Comparison of ENCODE assay signal across 13 mouse cellular contexts in the genomic region with DNA sequence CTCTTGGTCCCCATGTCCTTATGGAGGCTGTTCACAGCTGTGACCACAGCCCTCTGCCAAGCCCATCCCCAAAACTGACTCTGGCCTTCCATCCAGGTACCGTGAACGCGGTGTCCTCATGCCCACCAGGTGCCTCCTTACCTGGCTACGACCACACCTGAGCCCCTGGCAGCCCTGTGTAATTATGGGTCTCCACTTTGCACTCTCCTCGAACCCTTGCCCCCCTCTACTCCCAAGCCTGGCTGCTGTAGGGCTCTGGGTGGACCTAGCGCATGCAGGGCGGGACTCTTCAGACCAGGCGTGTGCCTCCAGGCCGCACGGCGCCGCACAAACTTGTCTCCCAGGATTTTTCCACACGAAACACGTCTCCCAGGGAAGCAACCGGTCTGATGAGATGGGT. TPM values are rescaled to one million over a fixed set of nuclear protein-coding genes. Genes with fewer than 3 reads are reported as not detected.
DNase-seq lines count a peak whose midpoint lies in the region; ATAC-seq and TF ChIP-seq lines count a peak whose summit lies in the region.
"Had no signal": no experiment of that assay in that cellular context is flagged by ENCODE, and none has a peak within 500 bp of the region (broad histone marks: within the 10 kb centered on the region; RNA-seq: fewer than 3 reads in every experiment).

TSS of gene Pkp3 (plus strand) at position 378 of the 400 bp plus-strand sequence.

- ATAC-seq in lung, embryonic 16.5 days (ENCODE audit: low read depth): no peak
- no peak for ATAC-seq in intestine, embryonic 15.5 days
- ATAC-seq in stomach, embryonic 14.5 days (ENCODE audit: insufficient number of reproducible peaks, insufficient read depth, low FRiP score, low read depth): no peak
- ATAC-seq in megakaryocyte, adult 5-6 weeks (ENCODE audit: poor library complexity, severe bottlenecking): no peak
- ATAC-seq: forebrain, embryonic 15.5 days had no signal

- no peaks in the 10 kb centered on the region for H3K27me3 ChIP-seq in lung, embryonic 16.5 days (ENCODE audit: control insufficient read depth, insufficient read depth, low read depth, low read length)
- no peaks in the 10 kb centered on the region for H3K27me3 ChIP-seq in intestine, embryonic 15.5 days (replicated peaks)
- H3K27me3 ChIP-seq in stomach, embryonic 14.5 days (ENCODE audit: control insufficient read depth, insufficient read depth, low read length): no peaks in the 10 kb centered on the region
- H3K27me3 ChIP-seq: forebrain, embryonic 15.5 days had no signal

- no peak within 1 kb of the TSS for H3K4me2 ChIP-seq in lung, embryonic 16.5 days (ENCODE audit: low read depth, low read length)
- no peak within 1 kb of the TSS for H3K4me2 ChIP-seq in intestine, embryonic 15.5 days (replicated peaks)
- H3K4me2 ChIP-seq in stomach, embryonic 14.5 days (replicated peaks; ENCODE audit: low read depth, low read length): no peak within 1 kb of the TSS
- H3K4me2 ChIP-seq: forebrain, embryonic 15.5 days had no signal

- 85% methylated on average over 15 of the region's 15 CpGs for WGBS in lung, embryonic 16.5 days
- WGBS in bone marrow, adult 2 months: 90% methylated on average over 15 of the region's 15 CpGs
- WGBS in intestine, embryonic 15.5 days: 90% methylated on average over 15 of the region's 15 CpGs
- WGBS in stomach, embryonic 14.5 days: 89% methylated on average over 15 of the region's 15 CpGs

- no peak for DNase-seq in lung, postnatal 36 days
- no peak for DNase-seq in testis, postnatal 14 days (ENCODE audit: low spot score)
- DNase-seq: cerebellum, adult 8-10 months; gastrocnemius, postnatal 25 days; heart, postnatal 14 days had no signal

- H3K9ac ChIP-seq in lung, embryonic 16.5 days (ENCODE audit: low read length): no peak within 1 kb of the TSS
- H3K9ac ChIP-seq in intestine, embryonic 15.5 days: no peak within 1 kb of the TSS
- no peak within 1 kb of the TSS for H3K9ac ChIP-seq in stomach, embryonic 14.5 days (replicated peaks; ENCODE audit: low read depth, low read length)
- H3K9ac ChIP-seq: forebrain, embryonic 15.5 days had no signal

- H3K36me3 ChIP-seq in lung, embryonic 16.5 days (ENCODE audit: control insufficient read depth, insufficient read depth, low read length): no peaks in the 10 kb centered on the region
- H3K36me3 ChIP-seq in intestine, embryonic 15.5 days: no peaks in the 10 kb centered on the region
- H3K36me3 ChIP-seq in stomach, embryonic 14.5 days (ENCODE audit: control insufficient read depth, insufficient read depth, low read length): no peaks in the 10 kb centered on the region
- H3K36me3 ChIP-seq: forebrain, embryonic 15.5 days had no signal

- no peak within 1 kb of the TSS for H3K4me3 ChIP-seq in lung, embryonic 16.5 days (ENCODE audit: low read length)
- H3K4me3 ChIP-seq in bone marrow, adult 2 months (replicated peaks; ENCODE audit: control insufficient read depth, low read depth, low read length): no peak within 1 kb of the TSS
- no peak within 1 kb of the TSS for H3K4me3 ChIP-seq in intestine, embryonic 15.5 days (replicated peaks)
- H3K4me3 ChIP-seq in stomach, embryonic 14.5 days (ENCODE audit: low read depth, low read length): no peak within 1 kb of the TSS
- H3K4me3 ChIP-seq: forebrain, embryonic 15.5 days; layer of hippocampus, adult 2 months had no signal

- H3K9me3 ChIP-seq in lung, embryonic 16.5 days (ENCODE audit: control insufficient read depth, low read length): no peaks in the 10 kb centered on the region
- no peaks in the 10 kb centered on the region for H3K9me3 ChIP-seq in intestine, embryonic 15.5 days
- no peaks in the 10 kb centered on the region for H3K9me3 ChIP-seq in stomach, embryonic 14.5 days (ENCODE audit: control insufficient read depth, low read depth, low read length)
- H3K9me3 ChIP-seq: forebrain, embryonic 15.5 days had no signal

- H3K4me1 ChIP-seq in lung, embryonic 16.5 days (replicated peaks; ENCODE audit: control insufficient read depth, insufficient read depth, low read length): peaks cover 3% of the 10 kb centered on the region; the same call in 1 of the 2 replicates
- no peaks in the 10 kb centered on the region for H3K4me1 ChIP-seq in bone marrow, adult 2 months (ENCODE audit: control insufficient read depth, insufficient read depth, low read length)
- H3K4me1 ChIP-seq in intestine, embryonic 15.5 days (replicated peaks): peaks cover 8% of the 10 kb centered on the region; the same call in 1 of the 2 replicates
- H3K4me1 ChIP-seq in stomach, embryonic 14.5 days (ENCODE audit: control insufficient read depth, insufficient read depth, low read length): no peaks in the 10 kb centered on the region
- H3K4me1 ChIP-seq: forebrain, embryonic 15.5 days had no signal

- TF ChIP-seq CTCF in bone marrow, adult 2 months (IDR thresholded peaks at IDR 0.05; ENCODE audit: control insufficient read depth, insufficient read depth, low read length): no peak

- H3K27ac ChIP-seq in lung, embryonic 16.5 days (ENCODE audit: low read length): no peak within 1 kb of the TSS
- no peak within 1 kb of the TSS for H3K27ac ChIP-seq in bone marrow, adult 2 months (ENCODE audit: control insufficient read depth, insufficient read depth, low read depth, low read length, poor library complexity)
- H3K27ac ChIP-seq in intestine, embryonic 15.5 days: no peak within 1 kb of the TSS
- 0 out of 2 replicates have a peak within 1 kb of the TSS, but pooled peaks have one; percentile 27 for H3K27ac ChIP-seq in stomach, embryonic 14.5 days (ENCODE audit: low read length)
- H3K27ac ChIP-seq: forebrain, embryonic 15.5 days; layer of hippocampus, adult 2 months had no signal

- TF ChIP-seq POLR2A in bone marrow, adult 2 months (IDR thresholded peaks at IDR 0.05; ENCODE audit: borderline replicate concordance, control insufficient read depth, low read depth, low read length): no peak

RNA-seq across cellular contexts. Expression of gene Pkp3, which starts in this region (rescaled TPM):
- polyA plus RNA-seq in lung, embryonic 16.5 days (2015; fragmentation: Nextera tagmentation; extraction: Ambion mirVana): 16.6 and 18.5 TPM in 2 replicates
- polyA plus RNA-seq in bone marrow, adult 2 months (2011; ENCODE audit: insufficient read depth, insufficient read length, low replicate concordance, missing spikeins): 5.4 and 15.9 TPM in 2 replicates
- polyA plus RNA-seq in intestine, embryonic 15.5 days (2015; fragmentation: Nextera tagmentation; extraction: Ambion mirVana): 24.6 and 26.1 TPM in 2 replicates
- 20.2 and 21.1 TPM in 2 replicates for polyA plus RNA-seq in stomach, embryonic 14.5 days (2014; fragmentation: Nextera tagmentation; extraction: Ambion mirVana)
- 6.7 and 9.7 TPM in 2 replicates for total RNA-seq in megakaryocyte, adult 5-6 weeks (2015)
- total RNA-seq in megakaryocyte, adult 5-6 weeks (2017): 3.8 and 6.1 TPM in 2 replicates
- total RNA-seq: layer of hippocampus, adult 2 months; left cerebral cortex, postnatal 36 days had no signal
- polyA plus RNA-seq: forebrain, embryonic 15.5 days had no signal
